Mouse (Mus musculus) heart, embryonic 15.5 days (tissue): ENCODE results near the gene Gm13090. TPM values are rescaled to one million over a fixed set of nuclear protein-coding genes. Genes with fewer than 3 reads are reported as not detected.

Experiments used
- ATAC-seq: fragments of 200-750 bp; cut with Nextera tagmentation; replicated peaks from 2 replicates; pipeline ENCODE4 v1.8.0; 2017; ENCODE audit warnings: low read depth, moderate TSS enrichment; ENCODE audit not compliant: insufficient number of reproducible peaks, insufficient read depth, low FRiP score
- H3K27ac ChIP-seq: fragments of 300-500 bp; sonication (generic); 2 replicates; pipeline ENCODE4 v1.5.1; 2015; ENCODE audit warnings: mild to moderate bottlenecking, inconsistent platforms
- H3K27me3 ChIP-seq: fragments of 300-500 bp; sonication (generic); 2 replicates; pipeline ENCODE4 v1.6.1; 2015; ENCODE audit warnings: inconsistent platforms
- H3K36me3 ChIP-seq: fragments of 300-500 bp; sonication (generic); 2 replicates; pipeline ENCODE4 v1.6.1; 2015; ENCODE audit warnings: mild to moderate bottlenecking, inconsistent platforms
- H3K4me1 ChIP-seq: fragments of 300-500 bp; sonication (generic); replicated peaks from 2 replicates; pipeline ENCODE4 v1.6.1; 2015; ENCODE audit warnings: inconsistent platforms
- H3K4me2 ChIP-seq: fragments of 300-500 bp; sonication (generic); 2 replicates; pipeline ENCODE4 v1.6.1; 2015; ENCODE audit warnings: inconsistent platforms, mild to moderate bottlenecking, moderate library complexity
- H3K4me3 ChIP-seq: fragments of 300-500 bp; sonication (generic); 2 replicates; pipeline ENCODE4 v1.5.1; 2015; ENCODE audit warnings: mild to moderate bottlenecking, inconsistent platforms
- H3K9ac ChIP-seq: fragments of 300-500 bp; sonication (generic); 2 replicates; pipeline ENCODE4 v1.6.1; 2015; ENCODE audit warnings: mild to moderate bottlenecking, inconsistent platforms
- H3K9me3 ChIP-seq: fragments of 300-500 bp; sonication (generic); replicated peaks from 2 replicates; pipeline ENCODE4 v1.6.1; 2016; ENCODE audit warnings: inconsistent platforms
- WGBS: fragments of 180-500 bp; shearing (Covaris S2); methylation state at CpG from one replicate; pipeline ENCODE4 v1.1.7; 2015; ENCODE audit warnings: mixed read lengths; 5-methylcytosine and 5-hydroxymethylcytosine counted together
- polyA plus RNA-seq: library from polyadenylated mRNA; unstranded; fragments of >200 nt; fragmentation: Nextera tagmentation; extraction: Ambion mirVana; gene quantifications from 2 replicates; pipeline ENCODE4 v1.2.1, GENCODE M21; 2015

The Gm13090 gene
- polyA plus RNA-seq, 1 experiment from 2014 or later: not detected

DNA sequence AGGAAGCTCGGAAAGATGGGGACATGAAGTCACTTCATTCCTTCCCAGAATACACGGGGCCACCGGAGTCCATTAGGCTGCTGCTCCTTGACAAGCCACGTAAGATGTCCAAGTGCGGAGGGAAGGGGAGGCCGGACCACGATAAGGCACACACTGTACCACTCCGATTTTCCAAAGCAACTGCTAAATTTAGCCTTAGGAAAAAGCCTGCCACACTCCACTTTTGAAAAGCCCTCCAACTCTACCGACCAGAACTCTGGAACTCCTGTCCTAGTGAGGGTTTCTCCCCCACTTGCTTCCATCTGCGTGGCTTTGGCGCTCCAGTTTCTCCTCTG is 7.7 kb downstream of the Gm13090 start:
- ATAC-seq: peak; percentile 30

DNA sequence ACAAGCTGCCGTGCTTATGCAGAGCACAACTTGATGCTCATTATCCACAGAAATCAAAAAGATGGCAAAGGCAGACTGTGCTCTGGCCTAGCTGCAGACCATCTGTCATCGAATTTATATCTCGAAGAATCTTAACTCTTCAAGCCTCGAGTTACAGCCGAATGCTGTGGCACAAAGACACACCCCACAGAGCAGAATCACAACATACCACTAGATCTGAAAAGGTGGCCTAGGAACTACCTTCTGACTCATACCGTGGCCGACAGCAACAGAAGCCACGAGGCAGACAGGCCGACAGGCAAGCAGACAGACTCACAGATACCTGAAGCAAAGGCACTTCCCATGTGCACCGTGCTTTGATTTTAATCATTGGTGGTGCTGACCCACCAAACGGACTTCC is 14.3 kb downstream of the Gm13090 start:
- H3K27ac ChIP-seq: peak overlapping the region; percentile 81
- H3K27me3 ChIP-seq: peaks cover 11% of the 10 kb centered on the region; the same call in 1 of the 2 replicates
- no peak overlapping the region for H3K9ac ChIP-seq
- WGBS: 53% methylated on average over 11 of the region's 11 CpGs
- ATAC-seq: no peak
- no peaks in the 10 kb centered on the region for H3K36me3 ChIP-seq
- peak overlapping the region; percentile 54 for H3K4me2 ChIP-seq
- H3K4me3 ChIP-seq: peak overlapping the region; percentile 25; the same call in 1 of the 2 replicates
- peaks cover 42% of the 10 kb centered on the region for H3K4me1 ChIP-seq
- H3K9me3 ChIP-seq: no peaks in the 10 kb centered on the region

More for the DNA sequence above, 7.7 kb downstream of the Gm13090 start:
- Histone ChIP-seq H3K4me1 (peaks cover 48% of the 10 kb centered on the region), H3K4me2 (peak overlapping the region; percentile 59), H3K9ac (peak overlapping the region; percentile 45), H3K4me3 (peak overlapping the region; percentile 37), H3K9me3 (no peaks in the 10 kb centered on the region), H3K27me3 (no peaks in the 10 kb centered on the region), H3K36me3 (no peaks in the 10 kb centered on the region), H3K27ac (peak overlapping the region; percentile 97)
- 35% methylated on average over 11 of the region's 11 CpGs for WGBS

DNA sequence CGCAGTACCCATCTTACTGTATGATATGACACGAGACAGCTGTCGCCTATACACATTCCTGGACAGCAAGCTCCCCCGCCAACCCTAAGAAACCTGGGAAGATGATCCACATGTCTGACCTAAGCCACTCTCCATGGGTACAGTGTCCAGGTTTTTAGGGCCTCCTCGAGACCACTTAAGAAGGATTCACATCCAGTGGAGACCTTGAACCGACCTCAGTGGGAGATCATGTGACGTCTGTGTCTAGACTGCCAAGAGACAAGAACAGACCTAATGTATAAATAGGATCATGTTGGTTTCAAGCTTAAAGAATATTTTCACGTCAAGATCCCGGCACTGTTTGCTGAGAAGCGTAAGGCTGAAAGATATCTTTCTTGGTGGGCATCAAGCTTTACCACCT is 14.8 kb downstream of the Gm13090 start:
- 42% methylated on average over 10 of the region's 10 CpGs for WGBS
- Histone ChIP-seq H3K4me1 (peaks cover 42% of the 10 kb centered on the region), H3K27me3 (peaks cover 11% of the 10 kb centered on the region; the same call in 1 of the 2 replicates), H3K4me2 (peak overlapping the region; percentile 54), H3K27ac (peak overlapping the region; percentile 81), H3K4me3 (peak overlapping the region; percentile 25), H3K36me3 (no peaks in the 10 kb centered on the region), H3K9me3 (no peaks in the 10 kb centered on the region), H3K9ac (no peak overlapping the region)
- no peak for ATAC-seq

DNA sequence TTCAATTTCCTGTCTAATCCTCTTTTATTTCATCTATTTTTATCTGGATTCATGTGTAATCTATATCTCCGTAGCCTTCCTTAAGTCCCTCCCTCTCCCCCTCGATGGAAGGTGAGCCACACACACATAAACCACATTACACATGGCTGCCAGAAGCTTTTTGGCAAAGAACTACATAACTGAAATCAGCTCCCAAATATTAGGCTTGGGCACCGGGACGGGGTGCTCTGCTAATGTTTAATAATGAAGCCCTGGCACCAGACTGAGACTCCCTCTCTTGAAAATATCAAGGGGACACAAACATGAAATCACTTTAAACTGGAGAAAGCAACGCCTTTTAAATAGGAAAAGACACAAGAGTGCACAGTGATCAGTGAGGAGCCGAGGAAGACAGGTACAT is 16.5 kb downstream of the Gm13090 start:
- Histone ChIP-seq H3K36me3 (no peaks in the 10 kb centered on the region), H3K9me3 (no peaks in the 10 kb centered on the region), H3K4me2 (peak overlapping the region; percentile 89), H3K4me1 (peaks cover 31% of the 10 kb centered on the region), H3K9ac (peak overlapping the region; percentile 30), H3K27ac (peak overlapping the region; percentile 92), H3K4me3 (peak overlapping the region; percentile 70), H3K27me3 (peaks cover 17% of the 10 kb centered on the region; the same call in 1 of the 2 replicates)
- no peak for ATAC-seq
- WGBS: 45% methylated on average over 6 of the region's 6 CpGs

DNA sequence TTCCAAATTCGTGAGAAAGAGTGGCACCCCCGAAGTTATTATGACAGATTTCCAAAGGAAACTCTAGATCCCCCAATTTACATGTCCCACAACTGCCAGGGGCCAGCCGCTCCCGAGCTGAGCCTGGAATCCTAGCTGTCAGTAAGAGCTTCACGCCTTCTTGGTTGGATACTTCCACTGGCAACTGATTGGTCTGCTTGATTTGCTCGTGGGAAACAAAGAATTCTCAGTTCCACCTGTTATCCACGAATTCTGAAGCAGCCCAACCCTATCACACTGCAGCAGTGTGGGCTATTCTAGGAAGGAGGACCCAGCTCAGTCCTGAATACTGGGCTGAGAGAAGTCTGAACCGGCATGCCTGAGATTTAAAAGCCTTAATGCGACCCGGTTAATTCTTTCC is 17.1 kb downstream of the Gm13090 start:
- peaks cover 31% of the 10 kb centered on the region for H3K4me1 ChIP-seq
- no peaks in the 10 kb centered on the region for H3K36me3 ChIP-seq
- H3K9ac ChIP-seq: peak overlapping the region; percentile 74; the same call in 1 of the 2 replicates
- ATAC-seq: no peak
- H3K4me3 ChIP-seq: peak overlapping the region; percentile 70
- peak overlapping the region; percentile 89 for H3K4me2 ChIP-seq
- peaks cover 22% of the 10 kb centered on the region; the same call in 1 of the 2 replicates for H3K27me3 ChIP-seq
- whole genome bisulfite sequencing: 27% methylated on average over 10 of the region's 10 CpGs
- peak overlapping the region; percentile 92 for H3K27ac ChIP-seq
- no peaks in the 10 kb centered on the region for H3K9me3 ChIP-seq

DNA sequence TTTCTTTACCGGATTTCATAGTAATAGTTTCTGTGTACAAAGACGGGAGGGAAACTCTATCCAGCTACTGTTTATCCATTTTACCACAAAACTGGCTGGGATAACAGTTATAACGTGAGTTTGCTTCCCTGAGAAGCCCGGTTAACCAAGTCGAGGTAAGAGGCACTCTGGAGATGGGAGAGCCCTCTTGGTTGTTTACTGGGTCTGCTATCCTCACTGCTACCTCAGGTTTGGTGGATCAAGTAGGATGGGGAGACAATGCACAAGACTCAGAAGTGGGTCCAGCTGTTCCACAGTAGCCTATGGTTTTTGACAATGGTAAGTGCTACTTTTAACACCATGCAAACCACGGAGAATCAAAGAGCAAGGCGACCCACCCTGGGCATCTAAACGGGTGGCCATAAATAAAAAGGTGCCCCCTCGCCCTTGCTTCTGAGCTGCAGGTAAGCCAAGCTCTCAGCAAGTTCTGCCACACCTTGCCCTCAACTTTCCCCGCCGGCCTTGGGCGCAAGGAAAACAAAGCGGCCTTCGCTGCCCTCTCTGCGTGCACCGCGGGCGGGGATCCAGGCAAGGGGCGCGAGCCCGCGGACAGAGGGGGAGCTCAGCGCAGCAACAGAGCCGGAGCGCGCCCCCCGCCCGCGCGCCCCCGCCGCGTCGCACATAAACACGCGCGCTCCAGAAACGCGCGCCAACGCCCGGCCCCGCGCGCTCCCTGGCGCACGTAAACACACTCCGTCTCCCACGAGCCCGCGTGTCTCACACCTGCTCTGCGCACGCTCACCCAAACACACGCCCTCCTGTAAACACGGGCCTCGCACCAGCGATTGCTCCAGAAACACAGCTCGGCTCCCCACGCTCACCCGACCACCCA is 18.0 kb downstream of the Gm13090 start:
- Histone ChIP-seq H3K4me3 (peak overlapping the region; percentile 70), H3K4me2 (peak overlapping the region; percentile 89), H3K9me3 (no peaks in the 10 kb centered on the region), H3K36me3 (no peaks in the 10 kb centered on the region), H3K4me1 (peaks cover 31% of the 10 kb centered on the region), H3K9ac (peak overlapping the region; percentile 74), H3K27me3 (peaks cover 27% of the 10 kb centered on the region), H3K27ac (peak overlapping the region; percentile 92)
- 3% methylated on average over 43 of the region's 60 CpGs for WGBS
- ATAC-seq: no peak

DNA sequence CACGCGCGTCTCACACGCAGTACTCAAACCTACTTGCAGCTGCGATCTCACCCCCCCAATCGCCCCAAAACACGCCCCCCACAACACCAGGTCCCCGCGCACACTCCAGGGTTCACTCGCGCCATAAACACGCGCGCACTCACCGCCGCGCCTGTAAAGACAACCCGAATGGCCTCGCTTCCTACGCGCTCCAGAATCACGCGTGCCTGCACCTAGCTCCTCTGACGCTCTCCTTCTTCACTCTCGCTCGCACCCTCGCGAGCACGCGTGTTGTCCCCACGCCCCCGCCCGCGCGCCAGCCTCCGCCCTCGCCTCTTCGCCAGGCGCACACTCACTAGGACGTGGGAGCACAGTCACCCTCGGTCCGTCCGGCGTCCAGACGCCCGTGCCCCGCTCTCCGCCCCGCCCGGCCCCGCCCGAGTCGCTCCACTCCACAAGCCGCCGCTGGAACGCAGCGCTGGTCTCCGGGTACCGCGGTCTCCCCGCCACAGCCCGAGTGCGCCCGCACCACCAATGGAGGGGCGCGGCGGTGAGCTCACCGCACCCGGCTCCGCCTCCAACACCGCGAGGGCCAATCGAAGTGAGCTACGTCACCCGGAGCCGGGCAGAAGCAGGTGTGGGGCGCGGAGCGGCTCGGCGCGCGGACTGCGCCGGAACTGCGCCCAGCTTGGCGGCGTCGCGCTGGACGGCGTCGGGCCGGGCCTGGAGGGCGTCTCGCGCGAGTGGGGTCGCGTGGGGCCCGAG is 18.8 kb downstream of the Gm13090 start:
- Histone ChIP-seq H3K36me3 (no peaks in the 10 kb centered on the region), H3K9me3 (no peaks in the 10 kb centered on the region), H3K4me1 (peaks cover 23% of the 10 kb centered on the region), H3K4me2 (peak overlapping the region; percentile 89), H3K27me3 (peaks cover 27% of the 10 kb centered on the region), H3K27ac (peak overlapping the region; percentile 92), H3K9ac (peak overlapping the region; percentile 74), H3K4me3 (peak overlapping the region; percentile 70)
- under 1% methylated on average over 100 of the region's 101 CpGs for WGBS
- ATAC-seq: peak; percentile 97

DNA sequence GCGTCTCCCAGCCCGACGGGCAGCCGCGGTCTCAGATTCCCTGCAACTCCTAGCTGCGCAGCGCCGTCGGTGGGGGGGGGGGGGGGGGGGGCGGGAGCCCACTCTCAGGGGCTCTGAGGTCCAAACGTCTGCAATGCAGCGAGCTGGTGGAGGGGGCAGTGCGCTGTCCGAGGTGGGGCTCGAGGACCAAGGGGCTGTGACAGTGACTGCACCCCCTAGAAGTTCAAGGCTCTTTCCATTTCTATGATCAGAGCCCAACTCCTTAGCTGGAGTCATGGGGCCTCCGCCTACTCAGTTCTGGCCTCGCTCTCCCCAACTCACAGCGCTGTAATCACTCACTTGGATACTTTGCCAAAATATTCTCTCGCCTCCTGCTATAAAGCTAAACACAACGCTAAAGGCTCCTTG is 19.5 kb downstream of the Gm13090 start:
- Histone ChIP-seq H3K4me3 (peak overlapping the region; percentile 70), H3K4me2 (peak overlapping the region; percentile 89), H3K36me3 (no peaks in the 10 kb centered on the region), H3K9ac (peak overlapping the region; percentile 74), H3K27me3 (peaks cover 27% of the 10 kb centered on the region), H3K27ac (peak overlapping the region; percentile 92), H3K9me3 (no peaks in the 10 kb centered on the region), H3K4me1 (peaks cover 19% of the 10 kb centered on the region)
- WGBS: 2% methylated on average over 18 of the region's 20 CpGs
- ATAC-seq: 0 out of 2 replicates have a peak, but pooled peaks have one; percentile 4

DNA sequence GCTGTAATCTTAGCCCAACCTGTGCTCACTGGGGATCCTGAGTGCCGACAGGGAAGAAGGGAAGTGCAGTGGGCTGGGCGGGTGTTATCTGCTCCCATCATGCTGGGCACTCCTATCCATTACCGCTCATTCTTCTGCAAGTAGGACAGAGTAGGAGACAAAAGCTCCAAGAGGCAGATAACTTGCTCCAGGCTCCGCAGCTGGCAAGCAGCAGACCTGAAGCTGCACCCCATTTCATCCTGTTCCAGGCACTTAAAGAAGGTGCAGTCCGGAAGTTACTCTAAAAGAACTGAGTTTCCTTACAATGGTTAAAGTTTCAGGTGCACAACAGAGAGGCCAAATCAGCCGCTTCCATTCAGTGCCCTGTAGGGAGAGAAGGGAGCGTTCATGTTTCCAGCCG is 21.9 kb downstream of the Gm13090 start:
- H3K4me2 ChIP-seq: no peak overlapping the region
- no peak overlapping the region for H3K9ac ChIP-seq
- H3K4me1 ChIP-seq: peaks cover 12% of the 10 kb centered on the region
- H3K27me3 ChIP-seq: peaks cover 27% of the 10 kb centered on the region
- no peak overlapping the region for H3K4me3 ChIP-seq
- no peaks in the 10 kb centered on the region for H3K9me3 ChIP-seq
- H3K36me3 ChIP-seq: no peaks in the 10 kb centered on the region
- H3K27ac ChIP-seq: no peak overlapping the region
- ATAC-seq: no peak
- 48% methylated on average over 8 of the region's 8 CpGs for WGBS

DNA sequence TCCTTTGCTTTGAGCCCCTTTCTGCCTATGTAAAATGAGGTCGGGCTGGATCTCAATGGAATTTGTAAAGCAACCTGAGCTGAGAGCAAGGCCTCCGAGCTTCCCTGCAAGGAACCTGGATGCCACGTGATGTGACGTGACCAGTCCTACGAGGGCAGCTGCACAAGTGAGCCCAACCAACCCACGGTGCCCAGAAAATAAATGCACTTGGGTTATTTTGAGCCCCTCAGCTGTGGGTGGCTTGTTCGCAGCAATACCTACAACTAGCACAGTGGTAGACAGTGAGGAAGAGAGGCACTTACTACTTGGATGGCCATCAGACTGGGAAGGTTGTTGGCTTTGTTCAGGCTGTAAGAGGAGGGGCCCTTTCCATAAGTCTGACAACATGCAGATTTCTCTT is 25.2 kb downstream of the Gm13090 start:
- ATAC-seq: no peak
- peaks cover 12% of the 10 kb centered on the region for H3K27me3 ChIP-seq
- no peaks in the 10 kb centered on the region for H3K36me3 ChIP-seq
- H3K4me3 ChIP-seq: no peak overlapping the region
- H3K4me2 ChIP-seq: no peak overlapping the region
- H3K4me1 ChIP-seq: no peaks in the 10 kb centered on the region
- H3K9me3 ChIP-seq: no peaks in the 10 kb centered on the region
- no peak overlapping the region for H3K27ac ChIP-seq
- H3K9ac ChIP-seq: no peak overlapping the region
- WGBS: 79% methylated on average over 7 of the region's 7 CpGs

DNA sequence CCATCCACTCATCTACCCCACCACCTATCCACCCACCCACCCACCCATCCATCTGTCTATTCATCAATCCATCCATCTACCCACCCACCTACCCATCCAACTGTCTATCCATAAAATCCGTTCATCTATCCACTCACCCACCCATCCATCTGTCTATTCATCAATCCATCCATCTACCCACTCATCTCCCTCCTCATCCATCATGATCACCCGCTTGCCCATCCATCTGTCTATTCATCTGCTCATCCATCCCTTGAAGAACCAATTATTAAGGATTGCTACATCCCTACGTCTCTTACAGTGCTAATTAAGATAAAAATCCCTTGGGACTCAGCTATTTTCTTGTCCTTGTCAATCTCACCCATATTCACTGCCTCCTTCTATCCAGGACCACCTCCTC is 29.5 kb downstream of the Gm13090 start:
- H3K4me1 ChIP-seq: peaks cover 10% of the 10 kb centered on the region; the same call in 1 of the 2 replicates
- no peaks in the 10 kb centered on the region for H3K9me3 ChIP-seq
- no peak overlapping the region for H3K4me2 ChIP-seq
- no peak overlapping the region for H3K27ac ChIP-seq
- H3K27me3 ChIP-seq: no peaks in the 10 kb centered on the region
- ATAC-seq: no peak
- WGBS: 83% methylated on average over 3 of the region's 3 CpGs
- no peak overlapping the region for H3K4me3 ChIP-seq
- no peaks in the 10 kb centered on the region for H3K36me3 ChIP-seq
- H3K9ac ChIP-seq: no peak overlapping the region
